Mouse (Mus musculus) stomach, embryonic 16.5 days (tissue): Measurements from ENCODE around the gene Trim33. TPM values are rescaled to one million over a fixed set of nuclear protein-coding genes. Genes with fewer than 3 reads are reported as not detected.

Experiments used
- ATAC-seq: fragments of 200-750 bp; cut with Nextera tagmentation; 2 replicates; pipeline ENCODE4 v1.8.0; 2017; ENCODE audit warnings: moderate number of reproducible peaks, moderate TSS enrichment; ENCODE audit not compliant: insufficient read depth, low FRiP score
- H3K27ac ChIP-seq: fragments of 300-500 bp; sonication (generic); 2 replicates; pipeline ENCODE4 v1.5.1; 2014; ENCODE audit warnings: low read length
- H3K27me3 ChIP-seq: fragments of 300-500 bp; sonication (generic); 2 replicates; pipeline ENCODE4 v1.6.1; 2014; ENCODE audit warnings: low read length, control low read depth, mixed read lengths; ENCODE audit not compliant: control insufficient read depth, insufficient read depth
- H3K36me3 ChIP-seq: fragments of 300-500 bp; sonication (generic); 2 replicates; pipeline ENCODE4 v1.6.1; 2014; ENCODE audit warnings: low read length; ENCODE audit not compliant: control insufficient read depth, insufficient read depth
- H3K4me1 ChIP-seq: fragments of 300-500 bp; sonication (generic); 2 replicates; pipeline ENCODE4 v1.6.1; 2014; ENCODE audit warnings: low read length, control low read depth, mixed read lengths; ENCODE audit not compliant: control insufficient read depth, insufficient read depth
- H3K4me2 ChIP-seq: fragments of 300-500 bp; sonication (generic); 2 replicates; pipeline ENCODE4 v1.6.1; 2014; ENCODE audit warnings: low read depth, low read length, mixed read lengths
- H3K4me3 ChIP-seq: fragments of 300-500 bp; sonication (generic); replicated peaks from 2 replicates; pipeline ENCODE4 v1.5.1; 2014; ENCODE audit warnings: mild to moderate bottlenecking, low read length
- H3K9ac ChIP-seq: fragments of 300-500 bp; sonication (generic); 2 replicates; pipeline ENCODE4 v1.6.1; 2014; ENCODE audit warnings: low read length
- H3K9me3 ChIP-seq: fragments of 300-500 bp; sonication (generic); replicated peaks from 2 replicates; pipeline ENCODE4 v1.6.1; 2016; ENCODE audit warnings: low read length, control low read depth; ENCODE audit not compliant: control insufficient read depth
- WGBS: fragments of 180-500 bp; shearing (Covaris S2); extraction: QIAGEN DNeasy Blood & Tissue Kit; methylation state at CpG from one replicate; pipeline ENCODE4 v1.1.7; 2014; 5-methylcytosine and 5-hydroxymethylcytosine counted together
- polyA plus RNA-seq: library from polyadenylated mRNA; unstranded; fragments of >200 nt; fragmentation: Nextera tagmentation; extraction: Ambion mirVana; gene quantifications from 2 replicates; pipeline ENCODE4 v1.2.1, GENCODE M21; 2015

The Trim33 gene
- 15.9 and 20.7 TPM in 2 replicates for polyA plus RNA-seq

- Histone ChIP-seq H3K4me2 (peak within 1 kb of the TSS; percentile 72), H3K27me3 (no peaks in the 10 kb centered on the region), H3K4me1 (peaks cover 14% of the 10 kb centered on the region), H3K36me3 (no peaks in the 10 kb centered on the region), H3K4me3 (peak within 1 kb of the TSS; percentile 96), H3K27ac (peak within 1 kb of the TSS; percentile 96), H3K9me3 (no peaks in the 10 kb centered on the region), H3K9ac (peak within 1 kb of the TSS; percentile 98)
- WGBS = under 1% methylated on average over 121 of the region's 136 CpGs
- peak; percentile 93 for ATAC-seq
Measured at GRCm38 (mm10) chr3:103279182-103280149, at the start of gene Trim33. Trim33 (plus strand) TSS chr3:103279293.

DNA sequence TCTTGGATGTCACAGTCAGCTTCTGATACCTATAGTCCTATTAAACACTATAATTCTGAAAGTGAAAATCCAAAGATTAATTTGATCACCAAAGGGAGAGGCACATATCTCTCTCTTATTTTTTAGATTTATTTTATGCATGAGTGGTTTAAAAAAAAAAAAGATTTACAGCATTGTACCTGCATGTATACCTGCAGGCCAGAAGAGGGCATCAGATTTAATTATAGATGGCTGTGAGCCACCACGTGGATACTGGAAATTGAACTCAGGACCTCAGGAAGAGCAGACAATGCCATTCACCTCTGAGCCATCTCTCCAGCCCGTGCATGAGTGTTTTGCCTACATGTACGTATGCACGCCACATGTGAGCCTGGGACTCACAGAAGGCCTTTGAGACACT lies 46.7 kb upstream of the Trim33 start:
- no peak overlapping the region for H3K9ac ChIP-seq
- H3K4me2 ChIP-seq = no peak overlapping the region
- 0 out of 2 replicates have a peak, but pooled peaks cover 7% of the 10 kb centered on the region for H3K9me3 ChIP-seq
- ATAC-seq = no peak
- H3K27me3 ChIP-seq = no peaks in the 10 kb centered on the region
- 80% methylated on average over 4 of the region's 4 CpGs for WGBS
- no peak overlapping the region for H3K27ac ChIP-seq
- no peaks in the 10 kb centered on the region for H3K4me1 ChIP-seq
- no peak overlapping the region for H3K4me3 ChIP-seq
- no peaks in the 10 kb centered on the region for H3K36me3 ChIP-seq

DNA sequence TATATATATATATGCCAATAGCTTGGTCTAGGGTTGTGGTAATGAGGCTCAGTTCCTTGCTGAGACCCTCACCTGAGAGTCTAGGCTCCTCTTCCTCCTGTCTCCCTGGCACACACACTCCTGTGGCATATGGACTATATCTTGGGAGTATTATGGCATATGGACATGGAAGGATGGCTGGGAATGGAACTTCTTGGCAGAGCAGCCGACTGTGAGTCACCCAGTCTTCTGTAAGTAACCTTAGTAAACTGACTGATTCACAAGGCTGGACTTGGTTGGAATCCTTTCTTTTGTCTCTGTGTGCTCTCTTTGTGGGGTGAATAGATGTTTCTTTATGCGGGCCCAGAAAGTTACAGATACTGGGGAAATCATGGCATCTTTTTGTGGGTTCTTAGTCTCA lies 37.6 kb upstream of the Trim33 start:
- Histone ChIP-seq H3K4me1 (no peaks in the 10 kb centered on the region), H3K27me3 (no peaks in the 10 kb centered on the region), H3K9ac (no peak overlapping the region), H3K36me3 (no peaks in the 10 kb centered on the region), H3K27ac (no peak overlapping the region), H3K4me3 (no peak overlapping the region), H3K9me3 (no peaks in the 10 kb centered on the region), H3K4me2 (no peak overlapping the region)
- WGBS = 82% methylated on average over 2 of the region's 2 CpGs
- no peak for ATAC-seq

DNA sequence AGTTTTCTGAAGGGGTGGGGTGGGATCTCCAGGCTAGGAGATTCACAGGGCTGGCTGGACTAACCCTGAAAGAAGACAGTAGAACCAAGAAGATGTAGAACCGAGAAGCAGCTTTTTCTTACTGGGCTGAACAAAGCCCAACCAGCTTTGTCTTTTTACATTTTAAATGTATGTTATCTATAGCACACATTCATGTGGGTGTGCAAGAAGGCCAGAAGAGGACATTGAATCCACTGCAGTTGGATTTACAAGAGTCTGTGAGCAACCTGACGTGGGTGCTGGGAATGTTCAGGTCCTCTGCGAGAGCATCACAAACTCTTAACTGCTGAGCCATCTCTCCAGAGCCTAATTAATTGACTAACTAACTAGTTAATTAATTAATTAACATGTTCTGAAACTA lies 36.9 kb upstream of the Trim33 start:
- Histone ChIP-seq H3K9ac (no peak overlapping the region), H3K4me2 (no peak overlapping the region), H3K9me3 (no peaks in the 10 kb centered on the region), H3K4me3 (no peak overlapping the region), H3K36me3 (no peaks in the 10 kb centered on the region), H3K4me1 (no peaks in the 10 kb centered on the region), H3K27ac (no peak overlapping the region), H3K27me3 (no peaks in the 10 kb centered on the region)
- no peak for ATAC-seq
- 85% methylated on average over 3 of the region's 3 CpGs for WGBS

DNA sequence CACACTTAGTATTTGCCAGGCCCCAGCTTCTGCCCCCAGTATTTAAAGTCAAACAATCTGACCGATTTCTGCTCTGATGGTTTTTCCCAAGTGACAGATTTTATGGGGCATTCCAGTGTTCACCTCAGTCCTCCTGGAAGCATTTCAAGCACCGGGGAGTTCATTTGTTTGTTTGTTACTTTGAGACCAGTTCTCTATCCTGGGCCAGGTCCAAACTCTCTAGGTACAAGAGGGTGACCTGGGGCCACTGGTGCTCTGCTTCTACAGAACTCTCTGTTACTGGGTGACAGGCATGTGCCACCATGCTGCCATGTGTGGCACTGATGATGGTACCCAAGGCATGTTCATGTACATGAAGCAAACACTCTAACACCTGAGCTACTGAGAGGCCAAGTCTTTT lies 35.6 kb upstream of the Trim33 start:
- Histone ChIP-seq H3K4me3 (no peak overlapping the region), H3K9me3 (no peaks in the 10 kb centered on the region), H3K9ac (no peak overlapping the region), H3K36me3 (no peaks in the 10 kb centered on the region), H3K27ac (no peak overlapping the region), H3K27me3 (no peaks in the 10 kb centered on the region), H3K4me2 (no peak overlapping the region), H3K4me1 (no peaks in the 10 kb centered on the region)
- WGBS = 74% methylated on average over 2 of the region's 2 CpGs
- ATAC-seq = no peak

GRCm38 (mm10) chr3:103246627-103247260 lies 32.3 kb upstream of the Trim33 start:
- no peak overlapping the region for H3K27ac ChIP-seq
- H3K9me3 ChIP-seq = no peaks in the 10 kb centered on the region
- no peaks in the 10 kb centered on the region for H3K4me1 ChIP-seq
- H3K36me3 ChIP-seq = no peaks in the 10 kb centered on the region
- 58% methylated on average over 17 of the region's 17 CpGs for WGBS
- H3K4me3 ChIP-seq = no peak overlapping the region
- H3K9ac ChIP-seq = no peak overlapping the region
- no peak for ATAC-seq
- no peak overlapping the region for H3K4me2 ChIP-seq
- H3K27me3 ChIP-seq = no peaks in the 10 kb centered on the region

DNA sequence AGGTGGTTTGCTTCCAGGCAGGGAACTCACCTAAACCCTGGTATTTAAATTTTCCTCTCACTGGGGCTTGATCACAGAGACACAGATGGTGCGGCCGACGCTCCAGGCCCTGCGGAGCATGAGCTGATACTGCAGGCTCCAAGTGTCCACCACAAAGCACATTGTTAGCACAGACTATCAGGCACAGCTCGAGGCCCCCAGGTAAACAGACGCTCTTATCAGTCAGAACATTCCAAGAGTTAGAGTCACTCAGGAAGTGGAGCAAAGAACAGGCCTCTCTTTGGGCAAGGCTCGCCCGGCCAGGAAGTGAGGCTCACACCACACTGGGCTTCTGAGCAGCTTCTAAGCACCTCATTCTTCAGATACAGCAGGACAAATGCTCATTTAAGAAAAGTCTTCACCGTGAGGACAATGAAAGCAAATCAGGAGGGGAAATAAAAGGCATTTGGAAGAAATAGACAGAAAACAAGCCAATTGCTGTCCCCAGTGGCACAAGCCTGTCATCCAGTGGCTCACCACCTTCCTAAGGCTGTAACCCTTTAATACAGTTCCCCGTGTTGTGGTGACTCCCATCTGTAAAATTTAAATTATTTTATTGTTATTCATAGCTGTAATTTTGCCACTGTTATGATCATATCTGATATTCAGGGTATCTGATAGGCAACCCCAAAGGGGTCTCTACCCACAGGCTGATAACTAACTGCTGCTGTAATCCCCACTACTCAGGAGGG lies 22.8 kb upstream of the Trim33 start:
- Histone ChIP-seq H3K27me3 (no peaks in the 10 kb centered on the region), H3K9me3 (no peaks in the 10 kb centered on the region), H3K4me3 (no peak overlapping the region), H3K4me1 (no peaks in the 10 kb centered on the region), H3K4me2 (no peak overlapping the region), H3K9ac (no peak overlapping the region), H3K36me3 (no peaks in the 10 kb centered on the region), H3K27ac (peak overlapping the region; percentile 40; the same call in 1 of the 2 replicates)
- peak; percentile 91 for ATAC-seq
- 37% methylated on average over 10 of the region's 10 CpGs for WGBS

GRCm38 (mm10) chr3:103262802-103263417 lies 16.2 kb upstream of the Trim33 start:
- H3K9ac ChIP-seq = no peak overlapping the region
- H3K4me1 ChIP-seq = no peaks in the 10 kb centered on the region
- WGBS = 87% methylated on average over 12 of the region's 12 CpGs
- H3K27ac ChIP-seq = no peak overlapping the region
- H3K4me2 ChIP-seq = no peak overlapping the region
- H3K36me3 ChIP-seq = no peaks in the 10 kb centered on the region
- no peak for ATAC-seq
- H3K9me3 ChIP-seq = no peaks in the 10 kb centered on the region
- H3K27me3 ChIP-seq = no peaks in the 10 kb centered on the region
- H3K4me3 ChIP-seq = no peak overlapping the region
